Mouse (Mus musculus) heart, adult 11 months (tissue): ENCODE measurements around the gene Nova2.

ENCODE experiments used
- DNase-seq: peaks from one replicate; pipeline ENCODE4 v3.0.0; 2022

The Nova2 gene

GRCm38 (mm10) chr7:18926041-18926790 is 528 bp downstream of the Nova2 start:
- DNase-seq, result peak; percentile 99

DNA sequence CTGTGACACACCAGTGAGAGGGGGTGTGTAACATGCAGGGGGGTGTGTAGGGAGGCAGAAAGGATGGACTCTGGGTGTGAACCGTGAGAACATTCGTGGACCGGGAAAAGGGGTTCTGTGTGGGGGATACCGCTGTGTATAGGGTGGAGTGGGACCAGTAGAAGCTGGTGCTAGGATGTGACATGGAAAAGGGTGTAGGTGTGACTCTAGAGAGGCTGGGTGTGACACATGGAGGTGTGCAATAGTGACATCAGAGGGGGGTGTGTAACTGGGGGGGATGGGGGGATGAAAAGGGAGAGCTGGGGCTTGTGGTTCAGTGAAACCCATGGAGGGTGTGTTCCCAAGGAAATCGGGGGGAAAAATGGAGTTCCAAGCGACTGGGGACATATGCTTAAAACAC is 1.2 kb downstream of the Nova2 start:
- DNase-seq, result no peak

DNA sequence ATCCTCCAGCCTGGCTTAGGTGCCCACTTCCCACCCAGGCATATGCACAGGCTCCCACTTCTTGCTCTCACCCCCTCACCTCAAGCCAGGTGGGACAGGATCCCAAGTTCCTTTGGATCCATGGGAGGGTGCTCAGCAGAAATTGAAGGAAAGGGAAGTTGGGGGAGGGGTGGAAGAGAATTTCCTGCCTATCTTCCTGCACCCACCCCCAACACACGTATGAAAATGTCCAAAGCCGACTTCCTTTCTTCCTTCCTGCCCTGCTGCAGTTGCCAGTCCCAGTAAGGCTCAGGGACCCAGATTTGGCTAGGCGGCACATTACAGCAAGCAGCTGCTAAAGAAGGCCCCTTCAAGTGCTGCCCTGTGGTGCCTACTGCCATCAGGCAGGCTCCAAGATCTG is 2.1 kb downstream of the Nova2 start:
- peak; percentile 98 for DNase-seq

DNA sequence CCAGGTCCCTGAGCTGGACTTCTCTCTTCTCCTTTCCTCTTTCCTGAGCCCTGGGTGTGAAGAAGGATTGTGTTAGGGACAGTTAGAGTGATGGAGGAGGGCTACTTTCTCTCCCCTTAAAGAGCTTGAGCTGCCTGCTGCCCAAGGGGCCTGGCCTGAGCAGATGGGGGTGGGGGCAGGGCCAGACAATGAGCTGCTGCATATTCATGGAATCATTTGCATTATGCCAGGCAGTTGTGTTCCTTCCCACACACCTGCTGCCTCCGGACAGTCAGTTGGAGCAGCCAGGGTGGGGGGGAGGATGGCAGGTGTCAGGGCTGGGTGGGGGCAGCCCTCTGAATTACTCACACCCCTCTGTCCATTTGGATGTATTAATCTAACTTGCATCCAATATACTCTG is 16.7 kb downstream of the Nova2 start:
- DNase-seq, result no peak

GRCm38 (mm10) chr7:18942815-18943214 is 17.1 kb downstream of the Nova2 start:
- DNase-seq, result no peak

GRCm38 (mm10) chr7:18948151-18948550 is 22.5 kb downstream of the Nova2 start:
- peak; percentile 99 for DNase-seq

DNA sequence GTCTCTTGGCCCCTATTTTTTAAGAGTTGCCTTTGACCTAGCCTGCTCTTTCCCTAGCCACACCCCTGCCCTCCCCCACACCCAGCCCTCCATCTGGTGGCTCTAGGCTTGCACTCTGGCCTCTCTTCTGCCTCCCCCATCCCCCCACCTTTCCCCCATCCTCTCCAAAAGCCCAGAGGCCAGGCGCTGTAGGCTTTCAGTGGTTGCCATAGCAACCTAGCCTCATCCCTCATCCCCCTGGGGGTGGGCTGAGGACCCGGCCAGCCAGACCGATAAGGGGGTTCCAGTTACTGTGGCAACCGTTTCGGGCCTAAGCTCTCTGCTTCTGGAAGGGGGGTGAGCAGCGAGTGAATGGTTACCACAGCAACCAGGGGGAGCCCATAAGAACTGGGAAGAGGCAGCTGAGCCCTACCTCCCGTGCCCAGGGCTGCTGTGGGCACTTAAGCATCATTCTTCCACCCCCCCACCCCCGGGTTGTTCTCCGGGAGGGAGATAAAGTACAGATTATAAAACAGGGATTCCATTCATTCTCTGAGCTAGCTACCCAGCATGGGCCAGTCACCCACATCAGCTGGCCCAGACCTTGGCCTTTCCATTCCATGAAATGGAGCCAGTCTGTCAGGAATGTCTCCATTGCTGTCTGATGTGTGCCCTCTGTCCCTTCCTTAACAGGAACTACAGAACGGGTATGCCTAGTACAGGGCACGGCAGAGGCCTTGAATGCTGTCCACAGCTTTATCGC is 24.3 kb downstream of the Nova2 start:
- peak; percentile 93 for DNase-seq

DNA sequence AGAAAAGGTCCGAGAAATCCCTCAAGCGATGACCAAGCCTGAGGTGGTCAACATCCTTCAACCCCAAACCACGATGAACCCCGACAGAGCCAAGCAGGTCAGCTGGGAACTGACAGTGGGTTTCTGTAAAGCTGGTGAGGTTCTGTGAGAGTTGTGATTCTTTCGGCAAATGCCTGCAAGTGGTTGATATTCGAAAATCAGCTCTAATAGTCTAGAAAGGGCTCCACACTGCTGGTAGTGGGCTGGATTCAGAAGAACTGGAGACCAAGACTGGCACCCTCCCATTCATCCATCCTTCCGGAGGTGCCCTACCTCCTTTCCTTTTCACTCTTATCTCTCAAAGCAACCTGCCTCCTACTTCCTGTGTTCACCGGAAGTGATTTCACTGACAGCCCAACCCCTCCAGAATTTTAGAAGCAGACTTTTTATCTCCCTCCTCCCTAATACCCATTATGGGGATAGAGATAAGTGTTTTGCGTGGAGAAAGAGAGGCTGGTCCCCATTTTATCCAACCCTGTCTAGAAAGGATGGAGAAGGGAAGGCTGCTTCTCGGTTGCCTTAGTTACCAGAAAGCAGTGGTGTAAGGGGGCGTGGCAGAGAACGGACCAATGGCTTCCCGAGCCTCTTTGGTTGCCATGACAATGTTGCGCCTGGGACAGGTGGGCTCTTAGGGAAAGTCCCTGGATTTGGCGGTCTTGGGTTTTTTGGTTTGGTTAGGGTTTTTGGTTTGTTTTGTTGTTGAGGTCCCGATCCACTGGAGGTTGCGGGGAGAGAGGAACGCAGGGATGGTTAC is 25.0 kb downstream of the Nova2 start:
- DNase-seq, result no peak

- no peak for DNase-seq
These were observed 25.7 kb downstream of the Nova2 start for GRCm38 (mm10) chr7:18951397-18951796.

GRCm38 (mm10) chr7:18957569-18958383 is 32.1 kb downstream of the Nova2 start:
- DNase-seq, result peak; percentile 97

DNA sequence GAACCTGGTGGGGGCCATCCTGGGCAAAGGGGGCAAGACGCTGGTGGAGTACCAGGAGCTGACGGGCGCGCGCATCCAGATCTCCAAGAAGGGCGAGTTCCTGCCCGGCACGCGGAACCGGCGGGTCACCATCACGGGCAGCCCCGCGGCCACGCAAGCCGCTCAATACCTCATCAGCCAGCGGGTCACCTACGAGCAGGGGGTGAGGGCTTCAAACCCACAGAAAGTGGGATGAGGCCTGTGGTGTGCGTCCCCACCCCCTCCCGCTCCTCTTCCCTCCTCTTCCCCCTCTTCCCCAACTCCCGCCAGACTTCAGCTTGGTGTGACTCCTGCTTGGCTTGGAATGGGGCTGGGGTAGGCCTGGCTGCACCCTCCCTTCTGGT is 32.7 kb downstream of the Nova2 start:
- peak; percentile 92 for DNase-seq

- peak; percentile 98 for DNase-seq
These were observed 33.8 kb downstream of the Nova2 start for GRCm38 (mm10) chr7:18959446-18959845.

- DNase-seq, result no peak
These were observed 36.6 kb downstream of the Nova2 start for GRCm38 (mm10) chr7:18962171-18962792.

DNA sequence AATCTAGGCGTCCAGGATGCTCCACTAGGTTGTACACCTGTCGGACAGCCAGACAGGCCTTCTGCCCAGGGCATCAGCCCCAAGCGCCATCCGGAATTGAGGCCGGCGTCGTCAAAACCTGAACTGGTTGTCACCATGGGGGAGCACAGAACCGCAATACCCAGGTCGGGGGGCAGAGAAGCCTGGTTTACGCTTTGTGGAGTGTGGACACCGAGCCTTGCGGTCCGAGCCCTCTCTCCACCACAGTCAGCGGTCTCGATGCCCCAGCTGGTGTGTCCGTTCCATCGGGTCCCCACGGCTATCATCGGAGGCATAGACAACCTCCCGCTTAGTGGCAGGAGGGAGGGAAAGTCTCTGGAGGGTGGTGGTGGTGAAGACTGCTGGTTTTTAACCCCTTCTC is 37.1 kb downstream of the Nova2 start:
- no peak for DNase-seq

- DNase-seq, result peak; percentile 92
These were observed 37.7 kb downstream of the Nova2 start for GRCm38 (mm10) chr7:18963294-18963843.

- no peak for DNase-seq
These were observed 39.6 kb downstream of the Nova2 start for GRCm38 (mm10) chr7:18965312-18965711.

DNA sequence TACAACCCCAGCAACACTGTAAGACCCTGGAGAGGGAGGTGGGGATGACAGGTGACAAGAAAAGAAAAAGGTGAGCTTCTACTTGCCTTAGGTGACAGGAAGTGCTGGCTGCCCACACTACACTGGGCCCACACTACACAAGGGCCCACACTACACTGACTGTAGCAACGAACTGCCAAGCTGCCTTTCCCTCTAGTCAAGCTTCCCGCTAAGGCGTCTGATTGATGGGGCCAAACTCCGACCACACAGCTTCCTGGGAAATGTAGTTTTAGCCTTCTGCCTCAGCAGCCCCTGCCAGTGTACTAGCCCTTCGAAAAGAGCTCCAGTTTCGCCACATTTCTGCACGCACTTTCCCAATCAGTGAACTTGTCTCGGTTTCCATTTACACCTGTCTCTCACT is 41.9 kb downstream of the Nova2 start:
- DNase-seq, result no peak

GRCm38 (mm10) chr7:18970956-18971355 is 45.3 kb downstream of the Nova2 start:
- no peak for DNase-seq

DNA sequence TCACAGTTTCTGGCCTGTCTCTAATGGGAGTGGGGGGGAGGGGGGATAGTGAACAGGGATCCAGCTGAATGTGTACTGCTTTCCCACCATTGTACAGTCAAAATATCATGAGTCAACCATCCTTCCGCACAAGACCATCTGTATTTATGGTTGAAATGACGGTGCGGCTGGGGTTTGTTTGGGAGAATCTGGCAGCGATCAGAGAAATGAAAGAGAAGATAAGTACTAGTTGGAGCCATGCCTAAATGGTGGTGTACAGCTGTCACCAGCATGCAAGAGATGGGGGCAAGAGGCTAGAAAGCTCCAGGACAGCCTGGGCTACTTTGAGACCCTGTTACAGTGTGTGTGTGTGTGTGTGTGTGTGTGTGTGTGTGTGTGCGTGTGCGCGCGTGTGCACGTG is 52.7 kb downstream of the Nova2 start:
- DNase-seq, result no peak

DNA sequence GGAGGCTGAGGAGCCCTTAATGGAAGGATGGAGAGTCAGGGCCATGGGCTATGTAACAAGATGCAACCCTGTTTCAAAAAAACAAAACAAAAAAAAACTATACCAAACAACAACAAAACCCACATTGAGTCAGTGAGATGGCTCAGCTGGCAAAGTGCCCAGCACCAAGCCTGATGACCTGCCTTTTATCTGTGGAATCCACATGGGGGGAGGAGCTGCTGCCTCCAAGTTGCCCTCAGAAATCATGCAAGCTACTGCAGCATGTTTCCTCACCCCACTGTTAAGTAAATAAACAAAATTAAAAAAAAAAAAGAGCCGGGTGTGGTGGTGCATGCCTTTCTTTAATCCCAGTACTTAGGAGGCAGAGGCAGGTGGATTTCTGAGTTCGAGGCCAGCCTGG is 60.8 kb downstream of the Nova2 start:
- DNase-seq, result no peak

- DNase-seq, result no peak
These were observed 61.4 kb downstream of the Nova2 start, which contains the start of gene Nanos2 for GRCm38 (mm10) chr7:18987100-18987499. Gene Nanos2 (plus strand): TSS chr7:18987400.

DNA sequence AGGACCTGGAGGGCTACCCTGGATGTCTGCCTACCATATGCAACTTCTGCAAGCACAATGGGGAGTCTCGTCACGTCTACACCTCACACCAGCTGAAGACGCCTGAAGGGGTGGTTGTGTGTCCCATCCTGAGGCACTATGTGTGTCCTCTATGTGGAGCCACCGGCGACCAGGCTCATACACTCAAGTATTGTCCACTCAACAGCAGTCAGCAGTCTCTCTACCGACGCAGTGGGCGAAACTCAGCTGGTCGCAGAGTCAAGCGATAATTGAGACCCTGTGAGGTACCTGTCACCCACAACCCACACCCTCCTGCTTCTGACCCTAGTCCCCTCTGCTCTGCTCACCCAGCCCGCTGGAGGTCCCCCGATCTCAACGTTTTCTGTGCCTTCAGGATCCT is 62.1 kb downstream of the Nova2 start:
- no peak for DNase-seq
